Mouse (Mus musculus) G1E (cell line): ENCODE data around the gene Fam19a5.

Source experiments
- CTCF ChIP-seq: IDR thresholded peaks from 2 replicates; pipeline ENCODE4 v1.5.1; 2012; ENCODE audit warnings: low read depth, low read length, inconsistent platforms, mixed read lengths
- TAL1 ChIP-seq: conservative IDR thresholded peaks from 2 replicates; pipeline ENCODE4 v1.6.1; 2012; ENCODE audit warnings: low read depth, low read length, inconsistent platforms, mixed read lengths

- TF ChIP-seq CTCF, result no peak
- no peak for TF ChIP-seq TAL1
Observed at GRCm38 (mm10) chr15:87625236-87626023, 81.3 kb downstream of the Fam19a5 start.
